Mouse (Mus musculus) erythroblast, embryonic 14.5 days (primary cell): ENCODE measurements around the gene Krt13.

Source experiments
- GATA1 ChIP-seq: IDR thresholded peaks from 2 replicates; pipeline ENCODE4 v1.6.1; 2012; ENCODE audit warnings: low read length, inconsistent platforms, mixed read lengths
- TAL1 ChIP-seq: IDR thresholded peaks from 3 replicates; pipeline ENCODE4 v1.6.1; 2012; ENCODE audit warnings: low read length, inconsistent platforms, mixed read lengths

DNA sequence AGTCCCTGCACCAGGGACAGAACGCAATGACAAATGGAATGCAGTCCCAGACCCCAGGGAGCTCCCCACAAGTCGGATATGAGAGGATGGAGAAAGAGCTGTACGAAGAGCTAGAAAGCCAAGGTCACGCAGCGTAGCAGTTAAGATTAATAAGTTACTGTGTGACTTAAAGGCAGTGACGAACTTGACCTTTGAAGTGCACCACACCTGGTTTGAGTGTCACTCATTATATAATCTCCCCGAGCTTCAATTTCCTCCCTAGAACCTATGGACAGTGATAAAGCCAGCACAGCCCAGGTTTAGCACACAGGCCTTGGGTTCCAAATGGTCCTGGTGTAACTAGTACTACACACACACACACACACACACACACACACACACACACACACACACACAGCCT, 43.0 kb upstream of the Krt13 start:
- TF ChIP-seq TAL1: no peak
- TF ChIP-seq GATA1: no peak
